Mouse (Mus musculus): ENCODE measurements around the gene Pbxip1. TPM values are rescaled to one million over a fixed set of nuclear protein-coding genes. Genes with fewer than 3 reads are reported as not detected.

Gene Pbxip1
- total RNA-seq (2021): 10 to 100 TPM; 37.5 to 38.6 TPM

DNA sequence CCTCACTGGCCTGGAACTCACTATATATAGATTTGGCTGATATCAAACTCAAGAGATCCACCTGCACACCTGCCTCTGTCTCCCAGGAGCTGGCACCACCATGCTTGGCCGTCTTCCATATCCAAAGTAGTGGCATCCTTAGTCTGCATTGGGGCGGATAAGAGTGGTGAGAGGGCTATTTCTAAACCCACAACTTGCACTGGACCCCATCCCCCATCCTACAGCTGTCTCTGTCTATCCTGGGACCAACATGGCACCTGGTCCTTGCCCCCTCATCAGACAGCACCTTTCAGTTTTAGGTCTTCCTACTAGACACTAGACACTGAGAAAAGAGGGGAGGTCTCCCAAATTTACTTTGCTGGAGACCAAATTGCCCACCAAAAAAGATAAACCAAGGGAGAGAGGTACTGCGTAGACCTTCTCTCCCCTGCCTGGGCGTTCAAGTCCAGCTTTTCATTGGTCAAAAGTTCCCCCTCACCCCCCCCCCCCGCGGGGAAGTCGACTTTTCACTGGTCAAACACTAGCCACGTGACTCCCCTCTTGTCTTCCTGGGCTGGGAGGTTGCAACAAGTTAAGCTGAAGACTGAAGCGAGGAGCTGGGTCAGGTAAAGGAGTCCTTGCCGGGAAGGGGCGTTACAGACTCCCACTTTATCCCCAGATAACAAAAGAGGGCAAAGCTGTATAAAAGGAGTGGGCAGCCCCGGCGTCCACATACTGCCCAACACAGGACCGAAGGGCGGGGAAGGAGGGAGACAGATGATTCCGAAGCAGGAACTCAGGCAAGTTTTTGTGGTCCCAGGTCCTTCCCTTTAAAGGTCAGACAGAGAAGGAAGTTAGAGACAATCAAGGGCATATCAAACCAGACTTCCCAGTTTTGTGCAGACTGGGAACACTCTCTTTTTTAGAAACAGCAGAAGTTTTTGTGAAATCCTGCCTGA is at the start of gene Pbxip1:
Pbxip1 (plus strand) TSS at position 531 of the 938 bp plus-strand sequence.
- DNase-seq (ENCODE audit: low spot score in 2 of 2): peak; percentile 11 to 23
- intact Hi-C loops (cut with DNase I): loop anchor here (2.0 kb wide), 1 partner anchor 22 kb away; no protein-coding TSS in a partner anchor

GRCm38 (mm10) chr3:89387632-89388031 is 48.9 kb upstream of the Pbxip1 start:
- DNase-seq (ENCODE audit: low spot score in 2 of 2): no peak
- intact Hi-C loops (cut with DNase I): no loop called here

DNA sequence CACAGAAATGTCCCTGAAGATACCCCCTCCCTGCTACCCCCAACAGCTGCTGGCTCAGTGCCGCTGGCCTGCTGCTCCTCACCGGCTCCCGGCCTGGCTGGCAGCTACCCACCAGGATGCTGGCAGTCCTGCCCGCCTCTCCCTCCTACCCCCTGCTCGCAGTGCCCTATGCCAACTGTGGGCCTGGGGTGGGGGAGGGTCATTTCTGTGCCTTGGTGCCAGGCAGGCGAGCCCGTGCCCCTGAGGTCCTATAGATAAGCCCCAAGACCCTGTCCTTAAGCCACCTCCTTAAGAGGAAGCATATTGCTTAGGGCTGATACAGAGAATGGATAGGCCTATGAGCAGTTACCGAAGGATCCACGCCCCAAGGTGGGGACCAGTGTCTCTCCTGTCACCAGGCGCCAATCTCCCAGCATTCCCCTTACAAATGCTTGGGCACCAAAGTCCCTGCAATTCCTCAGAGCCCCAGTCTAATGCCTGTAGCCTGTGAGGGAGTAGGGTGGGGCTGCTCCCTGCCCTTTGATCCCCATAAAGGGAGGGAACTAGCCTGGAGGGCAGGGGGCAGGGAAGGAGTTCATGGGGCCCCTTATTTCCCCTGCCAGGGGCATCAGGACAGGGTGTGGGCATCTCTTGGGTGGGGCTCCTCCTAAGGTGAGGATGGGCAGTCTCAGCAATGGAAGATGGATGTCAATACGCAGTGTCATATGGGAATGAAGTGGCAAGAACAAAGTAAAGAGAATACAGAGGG is 48.2 kb upstream of the Pbxip1 start:
- intact Hi-C loops (cut with DNase I): no loop called here
- peak in 1 of 2 experiments; percentile 35 for DNase-seq (ENCODE audit: low spot score in 2 of 2)

- intact Hi-C loops (cut with DNase I): no loop called here
- peak in 1 of 2 experiments; percentile 50 for DNase-seq (ENCODE audit: low spot score in 2 of 2)
These were observed 47.4 kb upstream of the Pbxip1 start for GRCm38 (mm10) chr3:89388901-89389740.

- no peak for DNase-seq (ENCODE audit: low spot score in 2 of 2)
These were observed 46.4 kb upstream of the Pbxip1 start for GRCm38 (mm10) chr3:89390111-89390515.

DNA sequence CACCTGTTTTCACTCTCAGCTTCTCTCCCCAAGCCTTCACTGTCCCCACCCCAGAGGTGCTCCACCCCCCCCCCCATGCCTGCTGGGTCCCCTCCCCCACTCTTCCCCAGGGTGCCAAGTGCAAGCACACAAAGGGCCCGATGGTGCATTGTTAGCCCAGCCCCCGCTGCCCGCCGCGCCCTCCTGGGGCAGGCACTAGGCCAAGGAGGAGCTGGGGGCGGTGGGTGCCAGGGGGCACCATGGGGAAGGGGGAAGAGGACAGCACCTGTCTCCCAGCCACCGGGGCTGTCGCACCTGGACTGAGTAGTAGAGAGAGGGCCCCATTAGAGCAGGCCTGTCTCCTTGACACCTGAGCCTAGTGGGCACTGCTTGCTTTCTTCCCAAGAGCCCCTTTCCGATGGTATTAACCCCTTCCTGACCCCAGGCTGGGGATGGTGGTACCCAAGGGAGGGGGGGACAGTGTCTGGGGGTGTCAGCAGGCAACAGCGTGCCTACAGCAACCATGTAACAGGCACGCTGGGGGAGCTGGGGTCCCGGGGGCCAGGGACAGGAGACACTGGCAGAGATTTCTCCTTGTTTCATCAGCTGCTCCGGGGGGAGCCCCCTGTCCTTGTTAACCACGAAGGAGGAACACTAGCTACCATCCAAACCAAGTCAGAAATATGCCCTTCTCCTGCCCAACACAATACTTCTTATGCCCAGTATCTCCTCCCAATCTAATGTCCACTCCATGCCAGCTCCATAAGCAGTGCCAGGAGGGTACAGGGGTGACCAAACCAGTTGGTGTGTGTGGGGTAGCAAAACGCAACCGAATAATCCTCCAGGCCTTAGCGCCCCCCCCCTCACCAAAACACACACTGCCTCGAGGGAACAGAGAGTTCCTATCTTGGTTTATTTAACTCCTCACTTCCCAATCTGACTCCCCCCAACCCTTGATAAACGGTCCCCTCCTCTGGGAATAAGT is 45.5 kb upstream of the Pbxip1 start:
- intact Hi-C loops (cut with DNase I): no loop called here
- DNase-seq (ENCODE audit: low spot score in 2 of 2): no peak

More at GRCm38 (mm10) chr3:89390111-89390515, 46.4 kb upstream of the Pbxip1 start:
- intact Hi-C loops (cut with DNase I): no loop called here

DNA sequence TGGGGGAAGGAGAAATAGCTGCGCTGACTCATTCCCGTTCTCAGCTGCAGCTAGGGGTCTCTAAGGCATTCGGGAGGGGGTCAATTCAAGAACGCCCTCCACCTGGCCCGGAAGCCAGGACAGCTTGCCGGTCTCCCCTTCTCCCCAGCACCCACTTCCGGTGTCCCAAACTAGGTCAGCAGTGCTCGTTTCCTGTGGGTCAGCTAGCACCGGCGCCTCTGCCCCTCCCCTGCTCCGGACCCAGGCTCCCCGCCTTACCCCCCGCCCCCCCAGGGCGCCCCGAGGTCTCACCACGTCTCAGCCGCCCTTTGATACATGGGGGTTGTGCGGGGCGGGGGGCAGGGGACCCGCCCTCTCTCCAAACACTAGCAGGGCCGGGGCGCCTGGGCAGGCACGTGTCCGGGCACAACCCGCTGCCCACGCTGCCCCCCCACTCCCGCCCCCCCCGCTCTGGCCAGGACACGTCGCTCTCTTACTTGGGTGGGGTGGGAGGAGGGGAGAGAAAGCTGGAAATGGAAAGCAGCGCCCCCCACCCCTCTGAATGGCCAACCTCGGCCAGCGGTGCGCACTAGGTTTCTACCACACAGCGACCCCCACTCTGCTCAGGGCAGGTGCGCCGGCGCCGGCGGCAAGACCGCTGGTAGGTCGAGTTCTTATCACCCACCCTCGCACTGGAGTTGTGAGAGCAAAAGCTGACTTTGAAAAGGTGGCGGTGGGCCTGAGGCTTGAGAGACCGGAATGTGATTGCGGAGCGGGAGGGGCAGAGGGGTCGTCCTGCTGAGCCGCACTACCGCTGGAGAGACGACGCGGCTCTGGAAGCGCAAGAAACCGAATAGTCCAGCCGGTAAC is 44.6 kb upstream of the Pbxip1 start:
- intact Hi-C loops (cut with DNase I): no loop called here
- no peak for DNase-seq (ENCODE audit: low spot score in 2 of 2)

DNA sequence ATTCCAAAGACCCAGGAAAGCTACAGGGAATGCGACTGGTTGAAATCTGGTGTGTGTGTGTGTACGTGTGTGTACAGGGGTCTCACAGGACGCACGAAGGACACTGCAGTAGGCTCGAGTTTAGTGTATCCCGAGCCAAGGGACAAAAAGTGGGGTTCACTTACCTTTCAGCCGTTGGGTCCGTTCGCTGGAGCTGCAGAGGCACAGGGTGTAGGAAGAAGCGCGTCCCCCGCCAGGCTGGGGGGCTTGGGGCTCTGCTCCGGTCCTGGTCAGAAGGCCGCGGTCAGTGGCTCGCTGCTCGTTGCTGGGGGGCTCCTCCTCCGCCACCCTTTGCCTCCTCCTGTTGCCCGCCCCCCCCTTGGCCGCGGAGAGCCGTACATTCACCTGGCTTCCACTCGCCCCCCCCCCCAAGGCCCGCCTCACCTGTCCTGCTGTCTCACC is 43.6 kb upstream of the Pbxip1 start:
- intact Hi-C loops (cut with DNase I): no loop called here
- no peak for DNase-seq (ENCODE audit: low spot score in 2 of 2)

GRCm38 (mm10) chr3:89393605-89394004 is 42.9 kb upstream of the Pbxip1 start:
- intact Hi-C loops (cut with DNase I): no loop called here
- DNase-seq (ENCODE audit: low spot score in 2 of 2): peak; percentile 92 to 98

DNA sequence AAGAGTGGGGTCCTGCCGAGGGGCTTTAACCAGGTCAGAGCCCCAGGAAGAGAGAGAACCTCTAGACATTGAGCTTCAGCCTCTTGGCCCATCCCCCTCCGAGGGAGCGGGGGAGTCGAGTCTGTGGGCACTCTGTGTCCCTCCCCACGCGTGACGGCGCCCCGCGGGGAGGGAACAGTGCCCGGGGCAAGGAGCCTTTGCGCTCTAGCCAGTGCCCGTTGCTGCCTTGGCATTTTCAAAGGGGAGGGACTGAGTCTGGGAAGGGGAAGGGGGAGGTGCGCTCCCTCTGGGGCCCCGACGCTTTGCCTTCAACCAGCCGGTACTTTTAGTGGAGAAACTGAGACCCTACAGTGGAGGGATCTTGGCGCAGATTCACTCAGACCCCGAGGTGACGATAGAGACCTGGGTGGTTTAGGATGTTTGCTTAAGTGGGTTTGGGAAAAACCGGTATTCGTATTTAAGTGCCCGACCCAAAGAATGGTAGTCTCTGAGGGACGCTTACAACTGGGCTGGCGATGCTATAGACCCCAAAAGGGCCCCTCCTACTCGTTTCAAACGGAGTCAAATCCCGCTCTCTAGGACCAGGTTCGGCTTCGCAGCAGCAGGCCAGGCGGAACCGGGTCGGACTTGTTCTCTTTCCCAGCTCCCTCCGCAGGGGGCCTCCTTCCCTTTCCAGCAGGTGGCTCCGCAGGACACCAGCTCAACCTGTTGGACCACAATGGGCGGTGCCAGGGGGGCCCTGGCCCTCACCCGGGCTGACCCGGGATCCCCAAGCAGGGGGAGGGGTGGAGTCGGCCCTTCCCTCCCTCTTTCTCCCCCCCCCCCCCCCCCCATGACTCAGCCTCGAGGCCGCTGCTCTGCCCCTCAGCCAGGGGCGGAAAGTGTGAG is 42.3 kb upstream of the Pbxip1 start, which contains the start of gene Zbtb7b:
Zbtb7b (minus strand) TSS at position 771 of the 888 bp plus-strand sequence.
- peak; percentile 51 to 56 for DNase-seq (ENCODE audit: low spot score in 2 of 2)
- intact Hi-C loops (cut with DNase I): no loop called here

GRCm38 (mm10) chr3:89394894-89395256 is 41.6 kb upstream of the Pbxip1 start:
- intact Hi-C loops (cut with DNase I): no loop called here
- peak; percentile 54 to 61 for DNase-seq (ENCODE audit: low spot score in 2 of 2)

GRCm38 (mm10) chr3:89395419-89395805 is 41.1 kb upstream of the Pbxip1 start:
- intact Hi-C loops (cut with DNase I): no loop called here
- no peak for DNase-seq (ENCODE audit: low spot score in 2 of 2)

DNA sequence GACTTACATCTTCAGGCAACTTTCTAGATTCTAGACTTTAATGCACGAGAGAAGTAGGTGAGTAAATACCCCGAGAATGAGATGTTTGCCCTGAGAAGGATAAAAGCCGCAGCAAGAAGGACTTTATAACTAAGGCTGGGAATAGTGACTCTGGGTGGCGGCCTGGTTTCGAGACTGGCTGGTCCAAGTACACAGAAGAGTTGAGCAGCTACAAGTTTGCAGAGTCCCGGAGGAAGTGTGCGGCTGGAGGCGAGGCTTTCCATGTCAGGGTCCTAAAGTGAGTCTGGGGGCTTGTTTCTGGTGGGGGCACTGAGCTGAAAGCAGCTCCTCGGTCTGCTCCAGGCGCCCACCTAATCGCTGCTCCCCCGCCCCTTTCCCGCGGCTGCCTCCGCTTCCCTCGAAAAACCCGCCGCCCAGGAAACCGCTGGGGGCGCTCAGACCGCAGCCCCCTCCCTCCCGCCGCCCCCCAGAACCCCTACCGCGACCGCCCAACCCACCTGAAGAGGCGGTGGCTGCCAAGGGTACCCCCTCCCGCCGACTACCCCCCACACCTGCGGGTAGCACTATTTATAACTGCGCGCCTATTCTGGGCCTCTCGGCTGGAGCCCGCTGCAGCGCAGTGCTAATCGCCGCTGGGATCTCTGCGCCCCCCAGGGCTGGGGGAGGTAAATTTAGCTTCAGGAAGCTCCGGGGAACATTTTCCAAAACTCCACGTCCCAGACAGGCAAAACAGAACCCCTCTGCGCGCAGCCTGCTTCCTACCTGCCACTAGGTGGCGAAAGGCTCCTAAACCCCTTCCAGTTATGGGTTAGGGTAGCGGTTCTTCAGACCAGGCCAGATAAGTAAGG is 40.5 kb upstream of the Pbxip1 start:
- intact Hi-C loops (cut with DNase I): loop anchor here (2.0 kb wide), 1 partner anchor 93 kb away; no protein-coding TSS in a partner anchor
- peak in 1 of 2 experiments; percentile 62 for DNase-seq (ENCODE audit: low spot score in 2 of 2)

- intact Hi-C loops (cut with DNase I): loop anchor here (2.0 kb wide), 1 partner anchor 92 kb away; no protein-coding TSS in a partner anchor
- no peak for DNase-seq (ENCODE audit: low spot score in 2 of 2)
These were observed 39.9 kb upstream of the Pbxip1 start for GRCm38 (mm10) chr3:89396654-89397005.

DNA sequence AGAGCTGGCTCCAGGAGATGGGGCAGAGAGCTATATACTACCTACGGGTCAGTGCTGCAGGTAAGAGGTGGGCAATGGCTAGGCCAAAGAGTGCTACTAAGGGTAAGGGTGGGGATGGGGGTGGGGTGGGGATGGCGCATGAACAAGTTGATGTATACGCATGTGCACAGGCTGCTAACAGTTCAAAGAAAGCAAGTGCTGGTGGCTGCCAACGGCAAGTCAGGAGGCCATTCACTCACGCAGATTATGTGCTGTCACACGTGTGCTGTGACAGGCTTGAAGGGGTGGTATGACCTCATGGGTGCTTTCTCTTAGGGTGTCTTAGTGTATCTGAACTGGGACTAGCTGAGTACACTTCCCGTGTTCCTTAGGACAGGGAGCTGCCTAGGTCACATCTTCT is 35.2 kb upstream of the Pbxip1 start:
- intact Hi-C loops (cut with DNase I): no loop called here
- DNase-seq (ENCODE audit: low spot score in 2 of 2): no peak

GRCm38 (mm10) chr3:89402693-89403092 is 33.8 kb upstream of the Pbxip1 start, which contains the start of gene Lenep:
Lenep (minus strand) TSS chr3:89402793.
- DNase-seq (ENCODE audit: low spot score in 2 of 2): no peak
- intact Hi-C loops (cut with DNase I): no loop called here

Data from left cerebral cortex, postnatal 25 days (tissue).